9 mouse cellular contexts compared by ENCODE assay signal in genomic region chr19:12486875-12487274, GRCm38 (mm10). TPM values are rescaled to one million over a fixed set of nuclear protein-coding genes. Genes with fewer than 3 reads are reported as not detected.
DNase-seq lines count a peak whose midpoint lies in the region; TF ChIP-seq lines count a peak whose summit lies in the region.
"Had no signal": no experiment of that assay in that cellular context is flagged by ENCODE, and none has a peak within 500 bp of the region (broad histone marks: within the 10 kb centered on the region; RNA-seq: fewer than 3 reads in every experiment).

No protein-coding gene starts in this region.

- H3K27ac ChIP-seq in left cerebral cortex, adult 2 months = peak overlapping the region; percentile 2
- H3K27ac ChIP-seq: embryonic facial prominence, embryonic 12.5 days had no signal

- intact Hi-C loops in left cerebral cortex, adult 2 months (cut with DNase I) = no loop called here

- H3K4me3 ChIP-seq in left cerebral cortex, adult 2 months = no peak overlapping the region
- H3K4me3 ChIP-seq: embryonic facial prominence, embryonic 12.5 days had no signal

- no peak for DNase-seq in left cerebral cortex, adult 2 months (ENCODE audit: extremely low spot score in 1 of 2, low spot score in 2 of 2)
- no peak for DNase-seq in left cerebral cortex, adult 18-20 months (ENCODE audit: low spot score in 2 of 2)
- peak; percentile 76 for DNase-seq in gastrocnemius, postnatal 10 days
- DNase-seq in kidney, adult 11 months = peak; percentile 73
- DNase-seq in lung, postnatal 25 days (ENCODE audit: low spot score) = peak; percentile 81
- DNase-seq in embryo, embryonic 11 days = no peak
- DNase-seq in spleen, adult 18-20 months = no peak
- DNase-seq in cerebellum, postnatal 14 days = no peak

- TF ChIP-seq CTCF in left cerebral cortex, adult 2 months (IDR thresholded peaks at IDR 0.05) = no peak

RNA-seq across cellular contexts. Expression of gene Dtx4, which starts 14.4 kb away (rescaled TPM):
- total RNA-seq in left cerebral cortex, adult 2 months (2021) = 10 to 100 TPM; 36.0 to 36.3 TPM
- 10 to 100 TPM; 34.3 to 36.9 TPM for total RNA-seq in left cerebral cortex, adult 18-20 months (2021)
- 10 to 100 TPM; 20.3 to 23.2 TPM for total RNA-seq in gastrocnemius, postnatal 10 days (2021)

RNA-seq across cellular contexts. Expression of gene Mpeg1, which starts 26.3 kb away (rescaled TPM):
- 1 to 10 TPM; 6.8 to 7.4 TPM for total RNA-seq in left cerebral cortex, adult 2 months (2021)
- total RNA-seq in left cerebral cortex, adult 18-20 months (2021) = 1 to 10 TPM; 9.7 TPM
- 1 to 10 TPM; 2.0 to 4.1 TPM for total RNA-seq in gastrocnemius, postnatal 10 days (2021)

RNA-seq across cellular contexts. Expression of gene Fam111a, which starts 58.7 kb away (rescaled TPM):
- 1 to 10 TPM; 1.5 to 2.2 TPM for total RNA-seq in left cerebral cortex, adult 2 months (2021)
- 1 to 10 TPM; 1.5 to 2.0 TPM for total RNA-seq in left cerebral cortex, adult 18-20 months (2021)
- 10 to 100 TPM in 1 of 2 experiments, 1 to 10 TPM in 1; 7.3 to 11.2 TPM for total RNA-seq in gastrocnemius, postnatal 10 days (2021)

RNA-seq across cellular contexts. Expression of gene Pfpl, which starts 59.2 kb away (rescaled TPM):
- total RNA-seq in left cerebral cortex, adult 2 months (2021) = not detected
- not detected for total RNA-seq in left cerebral cortex, adult 18-20 months (2021)
- total RNA-seq in gastrocnemius, postnatal 10 days (2021) = not detected

Comparison
In these comparisons a context has a peak if more than half of its experiments do, and no peak if none do; other contexts are left out.
1. DNase-seq: peak in gastrocnemius, postnatal 10 days (single experiment), kidney, adult 11 months (single experiment) and lung, postnatal 25 days (single experiment); none in left cerebral cortex, adult 2 months (0 of 2), left cerebral cortex, adult 18-20 months (0 of 2), embryo, embryonic 11 days (single experiment), spleen, adult 18-20 months (0 of 2) and cerebellum, postnatal 14 days (0 of 2).